Mouse (Mus musculus): ENCODE data around the gene Npm3. TPM values are rescaled to one million over a fixed set of nuclear protein-coding genes. Genes with fewer than 3 reads are reported as not detected.

Npm3 gene
- polyA plus RNA-seq, 1 experiment from 2014 or later: 6.4 TPM

DNA sequence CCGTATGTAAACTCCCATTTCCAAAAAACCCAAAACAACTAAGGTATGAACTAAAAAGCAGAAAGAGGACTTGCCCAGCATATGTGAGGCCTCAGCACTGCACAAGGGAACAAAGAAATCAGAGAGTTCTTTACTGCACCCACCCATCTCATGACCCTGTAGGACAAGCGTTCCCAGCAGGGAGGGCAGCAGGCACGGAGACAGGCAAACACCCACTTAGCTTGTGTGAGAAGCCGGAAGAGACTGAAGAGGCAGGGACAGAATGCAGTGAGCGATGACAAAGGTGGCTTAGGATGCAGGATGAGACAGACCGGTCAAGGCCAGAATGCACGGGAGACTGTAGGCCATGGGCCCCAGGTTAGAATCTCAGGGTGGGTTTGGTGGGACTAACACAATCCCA, 17.7 kb downstream of the Npm3 start:
- Histone ChIP-seq H3K27me3 (peaks cover 77% of the 10 kb centered on the region), H3K27ac (replicated peaks) (no peak overlapping the region), H3K4me1 (replicated peaks) (peaks cover 1% of the 10 kb centered on the region), H3K9me3 (replicated peaks) (no peaks in the 10 kb centered on the region), H3K4me3 (replicated peaks) (no peak overlapping the region), H3K36me3 (replicated peaks) (no peaks in the 10 kb centered on the region), H3K9ac (no peak overlapping the region), H3K4me2 (no peak overlapping the region)
- no peak for ATAC-seq (ENCODE audit: insufficient read depth)
- WGBS (ENCODE audit: insufficient replicate concordance): 78% methylated on average over 7 of the region's 7 CpGs

DNA sequence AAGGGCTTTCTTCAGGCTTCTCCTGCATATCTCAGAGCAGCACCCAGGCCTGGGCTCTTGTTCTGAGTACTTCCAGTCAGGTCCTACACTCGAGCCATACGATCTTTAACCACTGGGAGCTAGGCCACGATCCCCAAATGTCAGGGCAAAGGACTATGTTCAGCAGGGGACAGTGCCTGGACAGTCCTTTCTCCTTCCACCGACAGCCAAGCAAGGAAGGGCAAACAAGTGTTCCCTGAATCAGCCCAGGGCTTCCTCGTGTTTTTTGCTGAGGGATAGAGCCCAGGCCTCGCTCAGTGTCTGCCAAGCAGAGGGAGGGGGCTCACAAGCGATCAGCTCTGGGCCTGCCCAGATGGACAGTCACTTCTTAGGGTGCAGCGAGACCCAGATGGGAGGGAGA, 19.3 kb downstream of the Npm3 start:
- ATAC-seq (ENCODE audit: insufficient read depth): no peak
- H3K27me3 ChIP-seq: peaks cover 66% of the 10 kb centered on the region
- 50% methylated on average over 8 of the region's 8 CpGs for WGBS (ENCODE audit: insufficient replicate concordance)
- no peak overlapping the region for H3K27ac ChIP-seq (replicated peaks)
- H3K36me3 ChIP-seq (replicated peaks): no peaks in the 10 kb centered on the region
- H3K9ac ChIP-seq: no peak overlapping the region
- H3K4me1 ChIP-seq (replicated peaks): no peaks in the 10 kb centered on the region
- H3K4me3 ChIP-seq (replicated peaks): no peak overlapping the region
- no peak overlapping the region for H3K4me2 ChIP-seq
- no peaks in the 10 kb centered on the region for H3K9me3 ChIP-seq (replicated peaks)

DNA sequence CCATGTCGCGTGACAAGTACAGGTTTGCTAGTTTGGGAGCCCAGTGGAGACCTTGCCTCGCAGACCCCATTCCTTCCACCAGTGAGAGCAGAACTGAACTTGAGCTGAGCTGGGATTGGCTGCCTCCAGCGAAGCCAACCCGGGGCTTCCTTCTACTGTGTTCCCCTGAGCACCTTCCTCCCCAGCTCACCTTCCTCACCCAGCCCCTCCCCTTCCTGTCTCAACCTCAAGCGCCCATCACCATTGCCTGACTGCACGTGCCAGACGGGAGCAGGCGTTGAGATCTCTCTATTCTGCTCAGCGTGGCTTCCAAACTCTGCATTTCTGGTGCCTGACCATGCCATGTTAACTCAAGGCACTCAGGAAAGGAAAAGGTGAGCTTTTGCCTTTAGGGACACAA, 22.2 kb downstream of the Npm3 start:
- no peaks in the 10 kb centered on the region for H3K4me1 ChIP-seq (replicated peaks)
- 38% methylated on average over 10 of the region's 10 CpGs for WGBS (ENCODE audit: insufficient replicate concordance)
- no peaks in the 10 kb centered on the region for H3K9me3 ChIP-seq (replicated peaks)
- H3K27ac ChIP-seq (replicated peaks): no peak overlapping the region
- no peak overlapping the region for H3K4me2 ChIP-seq
- no peak for ATAC-seq (ENCODE audit: insufficient read depth)
- no peak overlapping the region for H3K9ac ChIP-seq
- peaks cover 39% of the 10 kb centered on the region for H3K27me3 ChIP-seq
- H3K36me3 ChIP-seq (replicated peaks): no peaks in the 10 kb centered on the region
- no peak overlapping the region for H3K4me3 ChIP-seq (replicated peaks)

DNA sequence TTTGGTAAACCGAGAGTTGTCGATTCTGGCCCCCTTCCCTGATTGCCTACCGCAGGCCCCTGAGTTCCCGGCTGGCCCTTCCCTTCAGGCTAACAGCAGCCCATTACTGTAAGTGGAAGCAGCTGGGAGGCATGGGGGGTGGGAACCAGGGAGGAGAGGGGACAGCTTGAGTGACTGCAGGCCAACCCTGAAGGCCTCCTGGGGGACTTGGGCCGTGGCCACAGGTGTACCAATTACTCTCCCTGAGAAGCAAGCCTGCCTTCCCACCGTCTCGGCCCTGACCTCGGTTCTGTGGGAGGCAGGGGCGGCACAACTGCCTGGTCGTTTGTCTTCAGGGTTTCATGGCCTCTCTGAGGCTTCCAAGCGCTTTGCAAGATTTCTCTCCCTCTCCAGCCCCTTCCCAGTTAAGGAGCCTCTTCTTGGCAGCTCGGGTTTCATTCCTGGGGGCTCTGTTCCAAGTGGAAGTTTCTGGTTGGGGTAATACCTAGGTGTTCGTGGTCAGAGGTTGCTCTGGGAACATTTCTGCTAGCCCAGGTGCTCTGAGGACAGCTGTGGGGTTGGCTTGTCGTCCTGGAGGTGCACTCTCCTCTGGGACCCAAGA, 23.6 kb downstream of the Npm3 start:
- WGBS (ENCODE audit: insufficient replicate concordance): 45% methylated on average over 14 of the region's 14 CpGs
- ATAC-seq (ENCODE audit: insufficient read depth): no peak

DNA sequence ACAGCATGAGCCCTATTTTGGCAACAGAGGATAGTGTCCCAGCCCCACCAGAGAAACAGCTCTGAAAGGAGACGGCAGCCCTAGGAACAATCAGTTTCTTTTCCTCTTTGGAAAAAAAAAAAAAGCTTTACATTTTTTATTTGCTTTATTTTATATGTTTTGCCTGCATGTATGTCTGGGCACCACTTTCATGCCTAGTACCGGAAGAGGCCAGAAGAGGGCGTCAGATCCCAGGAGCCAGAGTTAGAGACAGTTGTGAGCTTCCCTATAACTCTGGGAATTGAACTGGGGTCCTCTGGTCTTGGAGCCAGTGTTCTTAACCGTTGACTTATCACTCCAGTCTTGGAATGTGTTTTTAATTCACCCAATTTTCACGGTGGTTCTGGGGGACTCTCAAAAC, 27.2 kb downstream of the Npm3 start:
- no peak overlapping the region for H3K4me2 ChIP-seq
- H3K27ac ChIP-seq (replicated peaks): no peak overlapping the region
- no peak for ATAC-seq (ENCODE audit: insufficient read depth)
- H3K9ac ChIP-seq: no peak overlapping the region
- no peaks in the 10 kb centered on the region for H3K9me3 ChIP-seq (replicated peaks)
- H3K4me3 ChIP-seq (replicated peaks): no peak overlapping the region
- no peaks in the 10 kb centered on the region for H3K36me3 ChIP-seq (replicated peaks)
- H3K4me1 ChIP-seq (replicated peaks): peaks cover 4% of the 10 kb centered on the region; the same call in 1 of the 2 replicates
- 52% methylated on average over 5 of the region's 5 CpGs for WGBS (ENCODE audit: insufficient replicate concordance)
- peaks cover 28% of the 10 kb centered on the region for H3K27me3 ChIP-seq

More for the DNA sequence above, 23.6 kb downstream of the Npm3 start:
- no peak overlapping the region for H3K4me2 ChIP-seq
- H3K27me3 ChIP-seq: peaks cover 25% of the 10 kb centered on the region
- no peaks in the 10 kb centered on the region for H3K4me1 ChIP-seq (replicated peaks)
- H3K9me3 ChIP-seq (replicated peaks): no peaks in the 10 kb centered on the region
- no peak overlapping the region for H3K4me3 ChIP-seq (replicated peaks)
- H3K36me3 ChIP-seq (replicated peaks): no peaks in the 10 kb centered on the region
- no peak overlapping the region for H3K9ac ChIP-seq
- H3K27ac ChIP-seq (replicated peaks): no peak overlapping the region

DNA sequence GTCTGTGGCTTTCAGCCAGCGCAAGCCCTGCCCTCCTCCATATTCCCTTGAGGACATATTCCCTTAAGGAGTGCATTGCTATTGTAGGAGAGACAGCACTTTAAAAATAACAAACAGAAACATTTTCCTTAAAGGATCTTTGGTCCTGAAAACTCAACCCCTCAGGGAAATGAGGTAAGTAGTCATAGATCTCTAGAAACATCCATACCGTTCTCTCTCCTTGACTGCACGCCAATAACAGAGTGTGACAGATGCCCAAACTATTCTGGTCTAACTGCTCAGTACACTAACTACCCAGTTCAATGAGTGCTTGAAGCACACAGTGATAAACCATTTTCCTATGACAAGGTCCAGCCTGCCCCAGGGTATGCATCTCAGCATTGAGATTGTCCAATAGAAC, 31.1 kb downstream of the Npm3 start:
- WGBS (ENCODE audit: insufficient replicate concordance): 65% methylated on average over 3 of the region's 3 CpGs
- no peak for ATAC-seq (ENCODE audit: insufficient read depth)
- H3K4me2 ChIP-seq: no peak overlapping the region
- peaks cover 40% of the 10 kb centered on the region for H3K27me3 ChIP-seq
- no peak overlapping the region for H3K4me3 ChIP-seq (replicated peaks)
- no peaks in the 10 kb centered on the region for H3K36me3 ChIP-seq (replicated peaks)
- H3K9ac ChIP-seq: no peak overlapping the region
- no peaks in the 10 kb centered on the region for H3K9me3 ChIP-seq (replicated peaks)
- H3K4me1 ChIP-seq (replicated peaks): peaks cover 4% of the 10 kb centered on the region; the same call in 1 of the 2 replicates
- no peak overlapping the region for H3K27ac ChIP-seq (replicated peaks)

DNA sequence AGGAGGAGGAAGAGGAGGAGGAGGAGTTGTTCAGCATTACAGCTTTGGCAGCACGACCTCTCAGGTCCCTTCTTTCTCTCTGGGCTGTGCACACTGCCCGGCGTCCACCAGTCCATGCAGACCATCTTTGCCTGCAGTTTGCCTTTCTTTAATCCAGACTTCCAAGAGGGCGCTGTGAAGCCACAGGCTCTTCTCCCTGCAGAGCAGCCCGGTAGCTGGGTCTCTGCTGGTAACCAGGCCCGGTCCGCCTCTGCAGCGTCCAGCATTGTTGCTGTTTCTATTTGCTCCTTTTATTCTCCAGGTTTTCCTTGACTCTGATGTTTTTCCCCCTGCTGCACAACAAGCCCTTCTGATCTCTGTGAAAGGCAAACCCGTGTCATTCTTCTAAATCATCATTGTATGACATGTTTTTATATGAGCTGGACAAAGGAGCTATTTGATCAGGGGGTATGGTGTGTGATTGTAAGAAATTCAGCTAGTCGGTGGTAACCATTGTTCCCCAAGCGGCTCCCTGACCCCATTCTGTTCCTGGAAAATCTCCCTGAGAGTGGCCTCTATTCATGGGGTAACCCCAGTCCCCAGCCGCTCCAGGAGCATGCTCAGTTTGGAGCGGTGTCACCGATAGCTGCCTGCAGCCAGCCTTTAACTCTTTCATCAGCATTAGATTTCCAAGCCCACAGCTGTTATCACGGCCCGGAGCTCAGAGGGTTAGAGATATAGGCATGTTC, 31.7 kb downstream of the Npm3 start:
- WGBS (ENCODE audit: insufficient replicate concordance): 26% methylated on average over 16 of the region's 16 CpGs
- Histone ChIP-seq H3K4me3 (replicated peaks) (no peak overlapping the region), H3K27me3 (peaks cover 40% of the 10 kb centered on the region), H3K36me3 (replicated peaks) (no peaks in the 10 kb centered on the region), H3K4me1 (replicated peaks) (peaks cover 4% of the 10 kb centered on the region; the same call in 1 of the 2 replicates), H3K27ac (replicated peaks) (no peak overlapping the region), H3K9me3 (replicated peaks) (no peaks in the 10 kb centered on the region), H3K9ac (no peak overlapping the region), H3K4me2 (no peak overlapping the region)
- ATAC-seq (ENCODE audit: insufficient read depth): no peak

DNA sequence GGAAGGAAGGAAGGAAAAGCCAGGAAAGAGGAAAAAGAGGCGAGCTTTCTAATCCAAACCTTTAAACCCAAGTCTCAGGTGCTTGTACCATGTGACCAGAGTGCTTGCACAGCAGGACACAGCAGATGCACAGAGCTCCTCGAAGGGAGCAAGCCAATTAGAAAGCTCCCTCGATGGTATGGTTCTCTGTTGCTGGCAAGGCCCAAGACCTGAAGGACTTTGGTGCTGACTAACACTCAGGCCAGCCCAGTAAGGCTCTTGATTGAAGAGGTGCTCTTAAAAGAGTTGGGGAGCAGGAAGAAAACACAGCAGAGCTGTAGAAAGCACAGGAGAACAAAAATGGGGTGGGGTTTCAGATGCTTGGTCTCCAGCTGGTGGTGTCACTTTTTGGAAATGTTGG, 40.7 kb downstream of the Npm3 start:
- ATAC-seq (ENCODE audit: insufficient read depth): no peak
- Histone ChIP-seq H3K9ac (no peak overlapping the region), H3K4me1 (replicated peaks) (no peaks in the 10 kb centered on the region), H3K27ac (replicated peaks) (no peak overlapping the region), H3K4me2 (no peak overlapping the region), H3K9me3 (replicated peaks) (no peaks in the 10 kb centered on the region), H3K4me3 (replicated peaks) (no peak overlapping the region), H3K36me3 (replicated peaks) (no peaks in the 10 kb centered on the region), H3K27me3 (0 out of 2 replicates have a peak, but pooled peaks cover 4% of the 10 kb centered on the region)
- WGBS (ENCODE audit: insufficient replicate concordance): 58% methylated on average over 3 of the region's 3 CpGs

Other genes with a start within 250 kb of the Npm3 start
- gene Poll, start 189.1 kb downstream of the Npm3 start, polyA plus RNA-seq (2015; fragmentation: Nextera tagmentation; extraction: Ambion mirVana): 5.0 and 5.4 TPM in 2 replicates
- 12.1 and 12.8 TPM in 2 replicates for gene Gm17018, start 189.0 kb downstream of the Npm3 start, polyA plus RNA-seq (2015; fragmentation: Nextera tagmentation; extraction: Ambion mirVana)
- gene Fbxw4, start 89.3 kb downstream of the Npm3 start, polyA plus RNA-seq (2015; fragmentation: Nextera tagmentation; extraction: Ambion mirVana): 2.4 and 3.5 TPM in 2 replicates
- gene Fgf8, start 6.7 kb downstream of the Npm3 start, polyA plus RNA-seq (2015; fragmentation: Nextera tagmentation; extraction: Ambion mirVana): not detected in 2 replicates
- 16.9 and 20.2 TPM in 2 replicates for gene Mgea5, start 34.2 kb upstream of the Npm3 start, polyA plus RNA-seq (2015; fragmentation: Nextera tagmentation; extraction: Ambion mirVana)
- gene Kcnip2, start 66.5 kb upstream of the Npm3 start, polyA plus RNA-seq (2015; fragmentation: Nextera tagmentation; extraction: Ambion mirVana): 2.4 and 2.5 TPM in 2 replicates
- gene Armh3, start 248.9 kb upstream of the Npm3 start, polyA plus RNA-seq (2015; fragmentation: Nextera tagmentation; extraction: Ambion mirVana): 4.0 and 4.1 TPM in 2 replicates

Measured in liver, embryonic 15.5 days (tissue).